Mouse (Mus musculus): ENCODE measurements around the gene Layn. TPM values are rescaled to one million over a fixed set of nuclear protein-coding genes. Genes with fewer than 3 reads are reported as not detected.

Layn gene
- total RNA-seq (2014; rRNA removed), result 0.85 and 2.2 TPM in 2 replicates
- 1.3 and 1.8 TPM in 2 replicates for polyA plus RNA-seq (2015; fragmentation: Nextera tagmentation; extraction: Ambion mirVana)

- no peak within 1 kb of the TSS for H3K27ac ChIP-seq (ENCODE audit: low read depth, low read length)
- H3K4me1 ChIP-seq (ENCODE audit: insufficient read depth, low read length), result 0 out of 2 replicates have a peak, but pooled peaks cover 3% of the 10 kb centered on the region
- no peaks in the 10 kb centered on the region for H3K9me3 ChIP-seq (ENCODE audit: low read length)
- WGBS, result 1% methylated on average over 14 of the region's 14 CpGs
- peak; percentile 20 for TF ChIP-seq CTCF (IDR thresholded peaks at IDR 0.05)
- 0 out of 2 replicates have a peak within 1 kb of the TSS, but pooled peaks have one; percentile 26 for H3K9ac ChIP-seq (replicated peaks; ENCODE audit: low read length, poor library complexity, severe bottlenecking)
- ATAC-seq (ENCODE audit: low FRiP score), result peak; percentile 68
- peak within 1 kb of the TSS; percentile 33 for H3K4me3 ChIP-seq (ENCODE audit: low read depth, low read length)
- peak; percentile 77 for DNase-seq (ENCODE audit: low spot score)
- no peaks in the 10 kb centered on the region for H3K36me3 ChIP-seq (ENCODE audit: insufficient read depth, low read length)
- peak within 1 kb of the TSS; percentile 64 for H3K4me2 ChIP-seq (ENCODE audit: low read depth, low read length, poor library complexity, severe bottlenecking)
- peaks cover 11% of the 10 kb centered on the region; the same call in 1 of the 2 replicates for H3K27me3 ChIP-seq (ENCODE audit: insufficient read depth, low read length)
These were observed at the start of gene Layn for GRCm38 (mm10) chr9:51076979-51077315. Gene Layn, minus strand, starts transcription at chr9:51077094.

GRCm38 (mm10) chr9:51114767-51115166 lies 37.9 kb upstream of the Layn start:
- 64% methylated on average over 4 of the region's 4 CpGs for WGBS
- Histone ChIP-seq H3K4me2 (ENCODE audit: low read depth, low read length, poor library complexity, severe bottlenecking) (no peak overlapping the region), H3K9ac (replicated peaks; ENCODE audit: low read length, poor library complexity, severe bottlenecking) (no peak overlapping the region), H3K27me3 (ENCODE audit: insufficient read depth, low read length) (no peaks in the 10 kb centered on the region), H3K36me3 (ENCODE audit: insufficient read depth, low read length) (no peaks in the 10 kb centered on the region), H3K4me1 (ENCODE audit: insufficient read depth, low read length) (no peaks in the 10 kb centered on the region), H3K27ac (ENCODE audit: low read depth, low read length) (no peak overlapping the region), H3K9me3 (ENCODE audit: low read length) (no peaks in the 10 kb centered on the region), H3K4me3 (ENCODE audit: low read depth, low read length) (no peak overlapping the region)
- no peak for ATAC-seq (ENCODE audit: low FRiP score)
- DNase-seq (ENCODE audit: low spot score), result no peak
- no peak for TF ChIP-seq CTCF (IDR thresholded peaks at IDR 0.05)

- no peak for TF ChIP-seq CTCF (IDR thresholded peaks at IDR 0.05)
These were observed 28.9 kb upstream of the Layn start for GRCm38 (mm10) chr9:51105751-51106150.

GRCm38 (mm10) chr9:51103808-51104514 lies 27.1 kb upstream of the Layn start:
- H3K4me1 ChIP-seq (ENCODE audit: insufficient read depth, low read length), result peaks cover 5% of the 10 kb centered on the region; the same call in 1 of the 2 replicates
- peak; percentile 33 for DNase-seq (ENCODE audit: low spot score)
- WGBS, result 11% methylated on average over 29 of the region's 30 CpGs

More at GRCm38 (mm10) chr9:51105751-51106150, 28.9 kb upstream of the Layn start:
- Histone ChIP-seq H3K4me3 (ENCODE audit: low read depth, low read length) (no peak overlapping the region), H3K4me2 (ENCODE audit: low read depth, low read length, poor library complexity, severe bottlenecking) (no peak overlapping the region), H3K9ac (replicated peaks; ENCODE audit: low read length, poor library complexity, severe bottlenecking) (no peak overlapping the region), H3K36me3 (ENCODE audit: insufficient read depth, low read length) (no peaks in the 10 kb centered on the region), H3K9me3 (ENCODE audit: low read length) (no peaks in the 10 kb centered on the region), H3K27ac (ENCODE audit: low read depth, low read length) (no peak overlapping the region), H3K4me1 (ENCODE audit: insufficient read depth, low read length) (peaks cover 5% of the 10 kb centered on the region; the same call in 1 of the 2 replicates), H3K27me3 (ENCODE audit: insufficient read depth, low read length) (no peaks in the 10 kb centered on the region)
- DNase-seq (ENCODE audit: low spot score), result no peak
- 88% methylated on average over 2 of the region's 2 CpGs for WGBS
- no peak for ATAC-seq (ENCODE audit: low FRiP score)

GRCm38 (mm10) chr9:51102963-51103807 lies 26.3 kb upstream of the Layn start:
- H3K36me3 ChIP-seq (ENCODE audit: insufficient read depth, low read length), result no peaks in the 10 kb centered on the region
- peaks cover 5% of the 10 kb centered on the region; the same call in 1 of the 2 replicates for H3K4me1 ChIP-seq (ENCODE audit: insufficient read depth, low read length)
- no peak for TF ChIP-seq CTCF (IDR thresholded peaks at IDR 0.05)
- ATAC-seq (ENCODE audit: low FRiP score), result peak; percentile 65
- H3K9ac ChIP-seq (replicated peaks; ENCODE audit: low read length, poor library complexity, severe bottlenecking), result peak overlapping the region; percentile 58
- no peaks in the 10 kb centered on the region for H3K9me3 ChIP-seq (ENCODE audit: low read length)
- no peaks in the 10 kb centered on the region for H3K27me3 ChIP-seq (ENCODE audit: insufficient read depth, low read length)
- H3K27ac ChIP-seq (ENCODE audit: low read depth, low read length), result no peak overlapping the region
- H3K4me3 ChIP-seq (ENCODE audit: low read depth, low read length), result peak overlapping the region; percentile 63
- DNase-seq (ENCODE audit: low spot score), result peak; percentile 51
- peak overlapping the region; percentile 100 for H3K4me2 ChIP-seq (ENCODE audit: low read depth, low read length, poor library complexity, severe bottlenecking)
- 2% methylated on average over 43 of the region's 44 CpGs for WGBS

More at GRCm38 (mm10) chr9:51103808-51104514, 27.1 kb upstream of the Layn start:
- peak overlapping the region; percentile 58 for H3K9ac ChIP-seq (replicated peaks; ENCODE audit: low read length, poor library complexity, severe bottlenecking)
- no peaks in the 10 kb centered on the region for H3K36me3 ChIP-seq (ENCODE audit: insufficient read depth, low read length)
- no peaks in the 10 kb centered on the region for H3K9me3 ChIP-seq (ENCODE audit: low read length)
- H3K27ac ChIP-seq (ENCODE audit: low read depth, low read length), result no peak overlapping the region
- TF ChIP-seq CTCF (IDR thresholded peaks at IDR 0.05), result no peak
- H3K27me3 ChIP-seq (ENCODE audit: insufficient read depth, low read length), result no peaks in the 10 kb centered on the region
- H3K4me2 ChIP-seq (ENCODE audit: low read depth, low read length, poor library complexity, severe bottlenecking), result peak overlapping the region; percentile 100
- H3K4me3 ChIP-seq (ENCODE audit: low read depth, low read length), result peak overlapping the region; percentile 63
- peak; percentile 74 for ATAC-seq (ENCODE audit: low FRiP score)

All from midbrain, postnatal 0 days (tissue).